Mouse (Mus musculus) thymus, postnatal 36 days (tissue): ENCODE results near the gene Robo1.

Source experiments
- DNase-seq, 2 experiments: peaks; one replicate each; pipeline ENCODE4 v3.0.0; 2022; ENCODE audit warnings: mixed read lengths in 2 of 2

Gene Robo1

GRCm38 (mm10) chr16:72769214-72769834 is 461.2 kb downstream of the Robo1 start:
- DNase-seq = no peak

GRCm38 (mm10) chr16:72772348-72772747 is 464.2 kb downstream of the Robo1 start:
- no peak for DNase-seq

- no peak for DNase-seq
These were observed 464.9 kb downstream of the Robo1 start for GRCm38 (mm10) chr16:72773034-72773433.

- no peak for DNase-seq
These were observed 470.4 kb downstream of the Robo1 start for GRCm38 (mm10) chr16:72778520-72778919.

DNA sequence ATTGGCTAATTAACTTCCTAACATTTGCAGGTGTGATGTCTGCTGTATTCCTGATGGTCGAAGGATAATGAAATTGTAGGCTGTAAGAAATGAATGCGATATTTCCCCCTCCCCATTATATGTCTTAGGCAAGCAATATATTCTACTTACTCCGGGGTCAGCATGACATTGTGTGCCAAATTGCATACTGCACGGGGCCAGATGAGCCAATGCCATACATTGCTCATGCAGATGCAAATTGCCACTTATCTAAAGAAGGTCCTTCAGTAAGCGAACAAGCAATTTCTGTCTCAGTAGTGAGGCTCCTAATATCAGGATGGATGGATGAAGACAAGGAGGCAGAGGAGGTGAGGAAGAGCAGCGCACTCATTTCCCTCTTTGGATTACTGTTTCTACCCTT is 474.1 kb downstream of the Robo1 start:
- DNase-seq = no peak

GRCm38 (mm10) chr16:72786079-72786478 is 478.0 kb downstream of the Robo1 start:
- DNase-seq = no peak

- no peak for DNase-seq
These were observed 478.5 kb downstream of the Robo1 start for GRCm38 (mm10) chr16:72786636-72787035.

GRCm38 (mm10) chr16:72788017-72788416 is 479.9 kb downstream of the Robo1 start:
- DNase-seq = no peak

DNA sequence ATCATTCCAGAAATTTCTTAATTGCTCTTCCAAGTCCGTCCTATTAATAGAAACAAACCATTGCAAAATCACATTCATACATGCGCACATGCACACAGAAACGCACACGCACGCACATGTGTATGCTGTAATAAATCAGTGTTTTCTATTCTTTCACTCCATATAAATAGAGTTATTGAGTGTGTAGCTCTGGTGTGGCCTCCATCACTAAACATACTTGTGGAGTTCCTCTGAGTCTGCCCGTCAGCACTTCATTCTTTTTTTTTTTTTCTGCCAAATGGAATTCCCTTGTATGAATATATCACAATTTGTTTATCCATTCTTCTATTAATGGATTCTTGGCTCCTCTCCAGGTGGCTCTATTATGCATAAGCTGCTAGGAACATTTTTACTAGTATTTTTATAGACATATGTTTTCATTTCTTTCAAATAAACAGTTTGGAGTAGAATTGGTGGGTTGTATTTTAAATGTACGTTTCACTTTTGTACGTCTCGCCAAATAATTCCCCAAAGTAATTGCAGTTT is 483.1 kb downstream of the Robo1 start:
- no peak for DNase-seq

DNA sequence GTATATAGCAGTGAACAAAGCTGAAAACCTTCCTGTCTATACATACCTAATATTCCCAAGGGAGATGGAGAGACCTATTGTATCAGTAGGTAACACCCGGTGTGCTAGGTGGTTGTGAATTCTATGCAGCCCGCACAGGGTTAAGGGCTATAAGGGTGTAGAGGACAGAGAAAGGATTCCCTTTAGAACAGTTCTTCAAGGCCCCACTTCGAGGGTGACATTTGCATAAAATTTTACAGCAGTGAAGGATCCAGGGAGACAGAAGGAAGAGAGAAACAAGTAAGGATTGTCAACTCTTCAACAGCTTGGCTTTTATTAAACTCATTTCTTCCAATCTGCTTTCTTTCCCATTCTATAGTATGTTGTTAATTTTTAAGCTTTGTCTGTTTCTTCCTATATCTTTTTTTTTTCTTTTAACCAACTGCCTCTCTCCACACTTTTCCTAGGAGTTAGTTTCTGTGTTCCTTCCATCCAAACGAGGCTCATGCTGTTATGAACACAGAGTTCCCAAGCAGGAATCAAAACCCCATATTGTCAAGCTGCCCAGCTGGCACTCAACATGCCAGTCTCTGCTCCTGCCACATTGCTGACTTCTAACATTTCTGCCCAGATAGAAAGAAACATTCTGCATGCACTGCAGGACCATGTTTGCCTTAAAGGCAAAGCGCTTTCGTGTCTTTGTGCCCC is 486.7 kb downstream of the Robo1 start:
- DNase-seq = no peak

- DNase-seq = no peak
These were observed 487.2 kb downstream of the Robo1 start for GRCm38 (mm10) chr16:72795379-72795712.

- DNase-seq = no peak
These were observed 490.4 kb downstream of the Robo1 start for GRCm38 (mm10) chr16:72798405-72798949.

GRCm38 (mm10) chr16:72800121-72800749 is 492.1 kb downstream of the Robo1 start:
- no peak for DNase-seq

DNA sequence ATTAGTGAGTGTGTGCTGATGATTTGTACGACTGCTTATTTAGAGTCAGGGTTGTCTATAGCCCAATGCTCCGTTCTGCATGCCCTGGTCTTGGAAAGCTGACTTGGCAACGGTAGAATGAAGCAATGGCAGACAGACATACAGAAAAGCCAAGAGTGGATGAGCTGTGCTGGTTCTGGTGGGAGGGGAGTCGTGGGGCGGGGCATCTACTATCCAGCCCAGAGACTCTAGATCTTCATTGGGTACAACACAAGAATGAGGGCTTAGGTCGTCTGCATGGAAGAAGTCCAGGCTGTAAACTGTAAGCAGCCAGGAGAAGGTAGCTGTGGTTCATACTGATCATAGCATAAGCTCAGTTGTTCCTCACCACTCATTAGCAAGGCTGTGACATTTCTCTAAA is 492.7 kb downstream of the Robo1 start:
- DNase-seq = no peak

DNA sequence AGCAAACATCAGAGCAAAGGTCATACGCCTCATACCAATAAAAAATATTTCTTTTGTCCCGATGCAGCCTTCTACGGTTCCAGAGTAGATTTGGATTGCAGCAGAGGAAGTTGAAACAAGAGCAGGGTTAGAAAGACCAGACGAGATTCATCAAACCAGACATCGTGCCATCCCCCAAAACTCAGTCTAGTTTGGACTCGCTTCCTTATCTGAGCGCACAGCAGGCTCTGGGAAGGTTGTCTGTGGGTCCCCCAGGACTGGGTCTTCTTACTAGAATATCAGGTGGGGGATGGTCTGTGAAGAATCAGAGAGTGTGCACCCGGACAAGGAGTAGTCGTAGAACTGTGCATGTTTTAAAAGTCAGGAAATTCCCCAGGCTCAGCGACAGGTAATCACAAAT is 500.2 kb downstream of the Robo1 start:
- no peak for DNase-seq

DNA sequence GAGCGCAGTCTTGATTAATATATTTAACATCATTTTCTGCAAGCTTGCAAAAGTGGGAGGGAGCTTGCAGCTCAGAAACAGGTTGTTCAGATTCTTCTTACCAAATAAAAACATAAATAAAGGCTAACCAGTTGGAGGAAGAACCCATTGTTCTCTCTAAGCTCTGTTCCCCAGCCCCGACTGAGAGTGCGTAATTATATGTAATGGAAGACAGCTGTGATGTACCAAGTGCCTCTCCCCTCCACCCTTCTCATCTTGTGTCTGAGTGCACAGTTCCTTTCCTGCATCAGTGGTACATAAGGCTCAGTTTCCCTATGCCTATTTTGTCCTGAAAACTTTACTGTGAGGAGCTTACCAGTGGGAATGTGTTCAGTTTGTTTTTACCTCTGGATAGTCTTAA is 502.8 kb downstream of the Robo1 start:
- DNase-seq = no peak

GRCm38 (mm10) chr16:72811494-72811893 is 503.4 kb downstream of the Robo1 start:
- no peak for DNase-seq

DNA sequence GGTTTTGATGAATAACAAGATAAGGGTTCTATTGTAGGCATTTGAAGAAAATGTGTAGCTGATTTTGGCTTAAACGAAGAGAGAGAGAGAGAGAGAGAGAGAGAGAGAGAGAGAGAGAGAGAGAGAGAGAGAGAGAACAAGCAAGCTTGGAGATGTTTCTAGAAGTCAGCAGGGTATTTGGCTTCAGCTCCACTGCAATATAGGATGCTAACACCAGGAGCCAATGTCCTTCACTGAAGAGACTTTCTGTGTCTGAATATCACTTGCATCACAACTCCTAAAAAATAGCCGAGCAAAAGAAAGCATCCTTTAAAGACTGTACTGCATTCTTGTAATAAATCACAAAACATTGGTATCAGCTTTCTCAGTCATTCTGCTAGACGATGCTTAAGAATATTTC is 503.8 kb downstream of the Robo1 start:
- DNase-seq = no peak

DNA sequence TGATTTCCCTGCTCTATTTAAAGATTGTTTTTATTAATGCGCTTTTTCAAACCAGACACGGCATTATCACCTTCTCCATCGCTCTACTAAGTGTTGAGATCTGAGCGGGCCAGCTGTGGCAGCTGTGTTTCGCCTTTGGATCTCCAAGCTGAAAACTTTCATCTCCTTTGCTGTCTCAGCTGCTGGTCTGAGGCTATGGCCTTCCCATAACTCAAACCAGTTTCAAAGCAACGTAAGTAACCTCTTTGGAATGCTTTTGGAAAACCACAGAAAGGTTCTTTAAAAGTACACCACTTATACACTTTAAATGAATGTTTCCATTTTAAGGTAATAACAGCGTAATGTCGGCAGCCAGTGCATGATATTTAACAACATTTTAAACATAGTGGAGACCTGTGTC is 520.3 kb downstream of the Robo1 start:
- no peak for DNase-seq

DNA sequence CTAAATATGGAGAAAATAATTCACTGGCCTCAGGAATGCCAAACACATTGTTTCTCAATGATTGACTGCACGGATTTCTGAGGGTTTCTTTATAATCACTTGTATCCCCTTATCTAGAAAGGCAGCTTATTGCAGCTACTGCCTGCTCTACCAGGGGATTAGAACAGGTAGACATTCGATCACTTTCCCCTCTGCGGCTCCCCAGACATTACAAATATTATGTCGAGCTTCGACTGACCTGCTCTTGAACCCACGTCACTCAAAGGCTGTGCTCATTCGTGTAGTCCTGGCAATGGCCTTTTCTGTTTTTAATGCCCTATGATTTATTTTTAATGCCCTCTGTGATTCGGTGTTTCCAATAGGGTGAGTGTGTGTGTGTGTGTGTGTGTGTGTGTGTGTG is 521.4 kb downstream of the Robo1 start:
- no peak for DNase-seq

DNA sequence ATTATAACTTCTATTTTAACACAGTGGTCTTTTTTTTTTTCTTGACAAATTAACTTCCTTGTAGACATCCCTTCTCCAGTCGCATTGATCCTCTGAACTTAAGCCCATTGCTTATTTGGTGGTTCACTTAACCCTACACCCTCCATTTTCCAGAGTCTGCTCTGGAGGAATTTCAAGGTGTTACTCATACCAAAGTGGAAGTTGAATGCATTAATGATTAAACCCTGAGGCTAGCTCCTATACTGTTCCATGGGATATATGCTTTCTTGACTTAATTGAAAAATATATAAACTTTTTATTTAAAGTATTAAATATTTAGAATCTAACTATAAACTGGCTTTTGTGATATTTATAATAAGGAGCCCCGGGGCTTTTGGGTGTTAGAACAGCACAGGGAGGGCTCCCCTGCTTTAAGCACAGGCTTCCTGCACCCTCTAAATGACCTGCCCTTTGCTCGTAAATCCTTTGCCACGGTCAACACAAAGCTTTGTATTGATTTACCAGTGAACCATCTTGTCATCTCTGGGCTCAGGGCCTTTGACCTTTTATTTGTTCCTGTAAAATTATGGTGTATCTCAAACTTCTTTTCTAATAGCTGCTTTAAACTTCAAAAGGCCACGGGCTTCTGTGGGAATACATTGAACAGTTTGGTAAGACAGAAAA is 522.4 kb downstream of the Robo1 start:
- no peak for DNase-seq

- DNase-seq = no peak
These were observed 526.2 kb downstream of the Robo1 start for GRCm38 (mm10) chr16:72834266-72834665.

DNA sequence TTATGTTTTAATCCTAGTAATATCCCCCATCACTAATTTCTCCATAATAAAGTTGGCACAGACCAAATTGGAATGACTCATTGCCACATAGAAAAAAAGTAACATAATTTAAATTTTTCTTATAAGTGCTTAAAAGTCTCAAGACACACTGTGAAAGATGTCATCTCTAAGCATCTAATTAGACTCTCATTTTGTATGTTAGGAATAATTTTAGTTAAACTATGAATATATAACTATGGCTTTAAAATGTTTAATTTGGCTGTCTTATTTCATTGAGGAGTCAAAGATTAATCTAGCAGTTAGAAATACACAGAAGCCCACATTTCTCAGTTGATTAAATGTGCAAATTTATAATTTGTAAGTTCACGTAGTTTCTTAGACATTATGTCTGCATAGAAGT is 530.9 kb downstream of the Robo1 start:
- no peak for DNase-seq
